Mouse (Mus musculus) brain, embryonic 14.5 days (tissue): ENCODE measurements at regions not wholly inside any gene's neighbourhood (a gene's known extent, or its start where the extent isn't known, plus 50 kb on each side); places are given as distances from the start of the nearest gene placed in this dataset.

Source experiments
- CTCF ChIP-seq: fragments of 200-500 bp; IDR thresholded peaks from 2 replicates; pipeline ENCODE4 v1.5.1; 2012; ENCODE audit warnings: inconsistent platforms, mild to moderate bottlenecking, moderate library complexity, borderline replicate concordance; ENCODE audit not compliant: insufficient read depth, insufficient read length; ENCODE audit errors: extremely low read depth
- POLR2A ChIP-seq: fragments of 200-500 bp; IDR thresholded peaks from 2 replicates; pipeline ENCODE4 v1.6.1; 2012; ENCODE audit warnings: mild to moderate bottlenecking, inconsistent platforms, borderline replicate concordance; ENCODE audit not compliant: poor library complexity, insufficient read depth, insufficient read length, severe bottlenecking; ENCODE audit errors: extremely low read depth

DNA sequence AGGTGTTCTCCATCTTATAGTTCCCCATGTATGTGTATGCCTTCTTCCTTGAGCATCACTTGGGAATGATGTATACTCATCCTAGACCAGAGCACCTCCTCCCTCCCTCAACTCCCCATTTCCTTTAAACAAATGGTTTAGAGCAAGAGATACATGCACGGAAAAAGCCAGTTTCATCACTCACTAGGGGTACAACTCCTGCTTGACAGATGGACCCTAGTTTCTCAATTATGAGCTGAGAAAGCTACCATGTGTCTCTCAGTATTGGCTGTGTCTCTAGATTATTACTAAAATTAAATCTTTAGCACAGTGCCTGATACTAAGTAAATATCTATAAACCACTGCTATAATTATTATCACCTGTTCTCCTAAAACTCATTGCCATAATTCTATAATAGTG, 266.2 kb upstream of the Nr3c2 start:
- no peak for TF ChIP-seq CTCF
- TF ChIP-seq POLR2A, result no peak
